Mouse (Mus musculus) liver, postnatal 0 days (tissue): ENCODE data around the gene Cnot10.

ENCODE experiments used
- CTCF ChIP-seq: sonication (generic); IDR thresholded peaks from 2 replicates; pipeline ENCODE4 v1.5.1; 2016; ENCODE audit warnings: antibody characterized with exemption, low read depth
- EP300 ChIP-seq: IDR thresholded peaks from 2 replicates; pipeline ENCODE4 v1.6.1; 2016; ENCODE audit warnings: antibody characterized with exemption, low read depth, mild to moderate bottlenecking

GRCm38 (mm10) chr9:114680531-114680930 lies 40.5 kb upstream of the Cnot10 start:
- no peak for TF ChIP-seq CTCF
- no peak for TF ChIP-seq EP300
